Mouse (Mus musculus) embryonic fibroblast, embryonic 13.5 days (primary cell): ENCODE results near the gene Lrrc1.

Experiments
- CTCF ChIP-seq: IDR thresholded peaks from 2 replicates; pipeline ENCODE4 v1.5.1; 2011; ENCODE audit warnings: mild to moderate bottlenecking, control low read depth, low read length, moderate library complexity, borderline replicate concordance; ENCODE audit not compliant: insufficient read depth
- POLR2A ChIP-seq: IDR thresholded peaks from 2 replicates; pipeline ENCODE4 v1.6.1; 2011; ENCODE audit warnings: low read depth, mild to moderate bottlenecking, control low read depth, low read length, moderate library complexity

GRCm38 (mm10) chr9:77592423-77592822, 47.8 kb upstream of the Lrrc1 start:
- TF ChIP-seq CTCF (no peak), POLR2A (no peak)
